Mouse (Mus musculus) MEL (cell line): ENCODE measurements around the gene Apc2.

Experiments
- CTCF ChIP-seq, 3 experiments: IDR thresholded peaks in 2 of 3; conservative IDR thresholded peaks in 1 of 3; 2 replicates each; pipeline ENCODE4 v1.5.1; 2011 to 2012; ENCODE audit warnings: low read length in 3 of 3, low read depth in 2 of 3, mild to moderate bottlenecking in 2 of 3, improper control_type of control experiment in 1 of 3, inconsistent platforms in 1 of 3, mixed read lengths in 1 of 3, moderate library complexity in 1 of 3; ENCODE audit not compliant: control insufficient read depth in 1 of 3, insufficient read depth in 1 of 3, poor library complexity in 1 of 3, severe bottlenecking in 1 of 3
- ELF1 ChIP-seq: IDR thresholded peaks from 2 replicates; pipeline ENCODE4 v1.6.1; 2014; ENCODE audit warnings: low read depth, mild to moderate bottlenecking, inconsistent platforms, low read length, improper control_type of control experiment, moderate library complexity
- ETS1 ChIP-seq: IDR thresholded peaks from 2 replicates; pipeline ENCODE4 v1.6.1; 2012; ENCODE audit warnings: low read depth, mild to moderate bottlenecking, inconsistent platforms, low read length, improper control_type of control experiment, moderate library complexity
- JUND ChIP-seq: IDR thresholded peaks from 2 replicates; pipeline ENCODE4 v1.6.1; 2011; ENCODE audit warnings: low read depth, mild to moderate bottlenecking, improper control_type of control experiment, low read length
- POLR2A ChIP-seq, 2 experiments: IDR thresholded peaks; 2 replicates each; pipeline ENCODE4 v1.6.1; 2011 to 2012; ENCODE audit warnings: low read length in 2 of 2, mild to moderate bottlenecking in 2 of 2, control low read depth in 1 of 2, improper control_type of control experiment in 1 of 2, low read depth in 1 of 2, moderate library complexity in 1 of 2; ENCODE audit not compliant: control insufficient read depth in 1 of 2, insufficient read depth in 1 of 2, poor library complexity in 1 of 2
- RAD21 ChIP-seq: IDR thresholded peaks from 2 replicates; pipeline ENCODE4 v1.6.1; 2011; ENCODE audit warnings: mild to moderate bottlenecking, low read depth, low read length, improper control_type of control experiment
- RCOR1 ChIP-seq: IDR thresholded peaks from 2 replicates; pipeline ENCODE4 v1.6.1; 2012; ENCODE audit warnings: low read depth, mild to moderate bottlenecking, inconsistent platforms, low read length, improper control_type of control experiment
- ZC3H11A ChIP-seq: IDR thresholded peaks from 2 replicates; pipeline ENCODE4 v1.6.1; 2012; ENCODE audit warnings: low read depth, mild to moderate bottlenecking, inconsistent platforms, low read length, improper control_type of control experiment
- ZMIZ1 ChIP-seq: IDR thresholded peaks from 2 replicates; pipeline ENCODE4 v1.6.1; 2012; ENCODE audit warnings: low read depth, mild to moderate bottlenecking, inconsistent platforms, low read length, improper control_type of control experiment, moderate library complexity

- TF ChIP-seq CTCF (IDR thresholded peaks at IDR 0.05 in 2 of 3, conservative IDR thresholded peaks at IDR 0.05 in 1 of 3; ENCODE audit: control insufficient read depth in 1 of 3, insufficient read depth in 1 of 3, low read depth in 2 of 3, low read length in 3 of 3, poor library complexity in 1 of 3, severe bottlenecking in 1 of 3) = no peak
- no peak for TF ChIP-seq ELF1
- no peak for TF ChIP-seq ZMIZ1
- TF ChIP-seq RAD21 = no peak
- no peak for TF ChIP-seq RCOR1
- TF ChIP-seq JUND = no peak
- TF ChIP-seq ETS1 = no peak
- TF ChIP-seq POLR2A (IDR thresholded peaks at IDR 0.05; ENCODE audit: control insufficient read depth in 1 of 2, insufficient read depth in 1 of 2, low read depth in 1 of 2, low read length in 2 of 2, poor library complexity in 1 of 2) = no peak
- no peak for TF ChIP-seq ZC3H11A
Observed at GRCm38 (mm10) chr10:80356737-80357136, 61.0 kb downstream of the Apc2 start.
